Mouse (Mus musculus): ENCODE results near the gene Ldlr. TPM values are rescaled to one million over a fixed set of nuclear protein-coding genes. Genes with fewer than 3 reads are reported as not detected.

Ldlr gene
- total RNA-seq, 2 experiments from 2014 or later: 3.4 to 3.8 TPM

DNA sequence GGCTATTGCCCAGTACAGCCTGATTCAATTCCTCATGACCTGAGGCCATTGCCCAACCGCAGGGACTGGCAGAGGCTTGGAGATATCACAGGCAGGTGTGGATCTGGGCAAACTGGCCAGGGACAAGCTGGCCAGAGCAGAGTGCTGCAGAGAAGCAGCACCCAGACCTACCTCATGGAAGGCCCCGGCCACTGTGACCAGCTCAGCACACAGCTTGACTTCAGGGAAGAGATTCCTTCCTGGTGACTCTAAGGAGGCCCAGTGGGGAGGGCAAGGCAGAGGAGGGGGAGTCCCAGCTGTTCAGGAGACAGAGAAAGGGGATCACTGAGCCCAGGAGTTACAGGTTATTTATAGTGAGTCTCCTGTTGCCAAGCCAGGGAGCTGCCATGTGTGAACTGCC lies 2.2 kb upstream of the Ldlr start:
- intact Hi-C loops (cut with DNase I): no loop called here
- DNase-seq: no peak

- peak; percentile 84 to 89 for DNase-seq
- intact Hi-C loops (cut with DNase I): no loop called here
These were observed 859 bp downstream of the Ldlr start for GRCm38 (mm10) chr9:21724147-21724536.

GRCm38 (mm10) chr9:21725224-21726121 lies 2.2 kb downstream of the Ldlr start:
- DNase-seq: no peak
- intact Hi-C loops (cut with DNase I): no loop called here

DNA sequence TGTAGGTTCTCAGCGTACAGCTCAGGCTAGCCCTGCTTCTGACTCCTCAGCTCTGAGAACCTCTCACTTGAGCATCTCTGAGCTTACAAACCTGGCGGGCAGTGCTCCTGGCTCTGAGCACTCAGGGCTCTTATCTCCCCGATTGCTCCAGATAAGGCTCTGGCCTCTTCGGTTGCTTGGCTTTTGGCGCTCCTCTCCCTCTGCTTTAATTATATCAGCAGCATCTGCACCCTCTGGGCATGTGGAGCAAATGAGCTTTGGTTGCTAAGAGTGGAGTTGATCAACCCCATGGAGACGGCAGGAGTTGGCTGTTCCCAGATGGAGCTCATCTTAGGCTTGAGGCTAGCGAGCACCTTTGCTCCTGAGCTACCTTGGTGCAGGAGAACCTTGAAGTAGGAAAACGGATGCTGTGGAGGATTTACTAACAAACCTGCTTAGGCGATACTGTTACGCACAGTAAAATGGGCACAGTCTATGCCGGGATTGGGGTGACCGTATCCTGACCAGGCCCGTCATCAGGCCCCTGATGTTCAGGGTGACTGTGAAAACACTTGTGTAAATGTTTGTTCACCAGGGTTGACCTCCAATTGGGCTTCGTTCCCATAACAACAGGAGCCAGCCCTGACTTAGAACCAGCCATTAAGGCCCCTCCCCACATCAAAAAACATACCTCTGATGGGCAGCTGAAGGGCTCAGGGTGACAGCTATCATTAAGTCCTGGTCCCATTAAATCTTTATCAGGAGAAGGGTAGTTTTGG lies 3.1 kb downstream of the Ldlr start:
- intact Hi-C loops (cut with DNase I): no loop called here
- no peak for DNase-seq

- intact Hi-C loops (cut with DNase I): no loop called here
- DNase-seq: no peak
These were observed 5.1 kb downstream of the Ldlr start for GRCm38 (mm10) chr9:21728261-21728832.

DNA sequence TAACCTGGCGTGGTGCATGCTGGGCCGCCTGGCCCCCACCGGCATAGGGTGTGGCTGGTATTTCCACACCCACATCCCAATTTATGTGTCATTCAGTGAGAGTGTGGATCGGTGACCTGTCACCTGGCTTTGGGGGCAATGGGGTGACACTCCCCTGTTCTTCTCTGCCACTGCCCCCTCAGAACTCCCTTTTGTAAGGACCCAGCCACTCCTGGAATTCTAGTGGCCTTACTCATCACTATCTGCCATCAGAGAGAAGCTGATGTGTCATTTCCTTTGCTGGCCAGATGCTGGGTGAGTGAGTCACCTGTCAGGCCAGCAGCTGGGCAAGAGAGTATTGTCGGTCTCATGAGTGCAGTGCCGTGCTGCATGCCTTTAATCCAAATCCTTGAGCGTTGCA lies 6.0 kb downstream of the Ldlr start:
- no peak for DNase-seq
- intact Hi-C loops (cut with DNase I): no loop called here

- no peak for DNase-seq
- intact Hi-C loops (cut with DNase I): no loop called here
These were observed 9.0 kb downstream of the Ldlr start for GRCm38 (mm10) chr9:21732288-21732687.

DNA sequence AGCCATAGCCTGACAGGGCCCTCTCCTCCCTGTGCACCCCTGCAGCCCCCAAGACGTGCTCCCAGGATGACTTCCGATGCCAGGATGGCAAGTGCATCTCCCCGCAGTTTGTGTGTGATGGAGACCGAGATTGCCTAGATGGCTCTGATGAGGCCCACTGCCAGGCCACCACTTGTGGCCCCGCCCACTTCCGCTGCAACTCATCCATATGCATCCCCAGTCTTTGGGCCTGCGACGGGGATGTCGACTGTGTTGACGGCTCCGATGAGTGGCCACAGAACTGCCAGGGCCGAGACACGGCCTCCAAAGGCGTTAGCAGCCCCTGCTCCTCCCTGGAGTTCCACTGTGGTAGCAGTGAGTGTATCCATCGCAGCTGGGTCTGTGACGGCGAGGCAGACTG lies 10.2 kb downstream of the Ldlr start:
- intact Hi-C loops (cut with DNase I): no loop called here
- no peak for DNase-seq

GRCm38 (mm10) chr9:21733989-21734388 lies 10.7 kb downstream of the Ldlr start:
- no peak for DNase-seq
- intact Hi-C loops (cut with DNase I): no loop called here

- intact Hi-C loops (cut with DNase I): no loop called here
- DNase-seq: no peak
These were observed 11.8 kb downstream of the Ldlr start for GRCm38 (mm10) chr9:21735126-21735525.

DNA sequence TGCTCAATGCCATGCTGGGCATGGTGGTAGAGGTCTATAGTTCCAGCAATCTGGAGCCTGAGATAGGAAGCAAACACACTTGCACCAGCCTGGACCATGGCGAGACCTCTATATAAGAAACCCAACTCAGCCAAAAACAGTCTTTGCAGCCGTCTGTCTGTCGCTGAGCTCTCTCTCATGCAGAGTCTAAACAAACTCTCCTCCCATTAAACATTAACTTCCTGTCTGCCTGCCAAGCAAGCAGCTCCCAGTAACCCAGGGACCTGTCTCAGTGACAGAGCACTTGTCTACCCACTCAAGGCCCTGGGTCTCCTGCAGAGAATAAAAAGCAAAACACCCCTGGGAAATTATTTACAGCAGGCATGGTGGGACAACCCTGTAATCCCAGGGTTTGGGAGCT lies 13.3 kb downstream of the Ldlr start:
- intact Hi-C loops (cut with DNase I): no loop called here
- DNase-seq: no peak

- intact Hi-C loops (cut with DNase I): no loop called here
- no peak for DNase-seq
These were observed 13.9 kb downstream of the Ldlr start for GRCm38 (mm10) chr9:21737188-21737587.

GRCm38 (mm10) chr9:21738776-21739175 lies 15.5 kb downstream of the Ldlr start:
- no peak for DNase-seq
- intact Hi-C loops (cut with DNase I): no loop called here

DNA sequence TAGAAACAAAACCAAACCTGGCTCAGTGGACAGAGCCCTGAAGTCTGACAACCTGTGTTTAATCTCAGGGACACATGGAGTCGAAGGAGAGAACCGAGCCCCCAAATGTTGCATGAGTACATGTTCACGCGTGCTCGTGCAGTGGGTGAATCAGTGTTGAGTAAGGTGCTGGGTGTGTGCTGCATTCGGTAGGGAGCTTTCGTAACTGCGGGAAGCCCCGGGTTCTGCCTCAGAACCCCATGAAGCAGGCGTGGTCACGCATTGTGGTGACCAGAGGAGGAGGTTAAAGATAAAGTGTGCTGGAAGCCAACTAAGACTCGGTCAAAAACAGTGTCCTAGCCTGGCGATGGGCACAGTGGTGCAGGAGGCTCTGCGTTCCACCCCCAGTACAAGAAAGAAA lies 17.1 kb downstream of the Ldlr start:
- intact Hi-C loops (cut with DNase I): no loop called here
- no peak for DNase-seq

GRCm38 (mm10) chr9:21741514-21741913 lies 18.2 kb downstream of the Ldlr start:
- intact Hi-C loops (cut with DNase I): no loop called here
- DNase-seq: no peak

DNA sequence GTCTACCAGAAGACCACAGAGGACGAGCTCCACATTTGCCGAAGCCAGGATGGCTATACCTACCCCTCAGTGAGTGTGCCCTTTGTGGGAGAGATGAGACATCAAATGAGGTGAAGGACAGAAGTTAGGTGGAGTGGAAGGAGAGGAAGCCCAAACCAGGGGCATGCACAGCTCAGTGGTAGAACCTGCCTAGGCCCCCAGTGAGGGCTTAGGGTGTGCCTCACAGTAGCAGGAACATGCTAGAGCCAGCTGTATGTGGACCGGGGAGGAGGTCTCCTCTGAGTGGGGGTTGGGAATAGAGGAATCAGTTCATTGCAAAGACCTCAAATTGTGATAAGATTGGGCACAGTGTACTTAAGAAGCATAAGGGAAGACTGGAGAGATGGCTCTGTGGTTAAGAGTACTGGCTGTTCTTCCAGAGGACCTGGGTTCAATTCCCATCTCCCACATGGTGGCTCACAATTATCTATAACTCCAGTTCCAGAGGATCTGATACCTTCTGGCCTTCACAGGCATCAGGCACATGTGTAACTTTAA lies 24.0 kb downstream of the Ldlr start:
- no peak for DNase-seq
- intact Hi-C loops (cut with DNase I): loop anchor here (5.0 kb wide), 1 partner anchor 40 kb away; no protein-coding TSS in a partner anchor

DNA sequence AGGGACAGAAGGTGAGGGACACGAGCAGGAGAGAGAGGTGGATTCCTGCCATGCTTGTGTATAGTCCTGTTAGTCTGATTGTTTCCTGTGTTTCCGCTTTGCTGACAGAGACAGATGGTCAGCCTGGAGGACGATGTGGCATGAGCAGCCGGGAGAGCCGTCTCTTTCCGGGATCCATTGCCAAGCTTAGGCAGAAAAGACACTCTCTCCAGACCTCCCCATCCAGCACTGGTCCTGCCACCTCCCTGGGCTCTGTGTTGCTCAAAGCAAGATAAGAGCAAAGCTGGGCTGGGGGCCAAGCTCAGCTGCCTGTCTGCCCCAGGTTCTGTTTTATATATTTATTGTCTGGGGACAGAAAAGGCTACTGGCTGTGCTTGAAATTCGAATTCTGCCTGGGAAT lies 24.8 kb downstream of the Ldlr start:
- intact Hi-C loops (cut with DNase I): loop anchor here (5.0 kb wide), 1 partner anchor 41 kb away; no protein-coding TSS in a partner anchor
- DNase-seq: peak; percentile 72 to 79

GRCm38 (mm10) chr9:21748491-21748890 lies 25.2 kb downstream of the Ldlr start:
- no peak for DNase-seq
- intact Hi-C loops (cut with DNase I): loop anchor here (5.0 kb wide), 1 partner anchor 41 kb away; no protein-coding TSS in a partner anchor

DNA sequence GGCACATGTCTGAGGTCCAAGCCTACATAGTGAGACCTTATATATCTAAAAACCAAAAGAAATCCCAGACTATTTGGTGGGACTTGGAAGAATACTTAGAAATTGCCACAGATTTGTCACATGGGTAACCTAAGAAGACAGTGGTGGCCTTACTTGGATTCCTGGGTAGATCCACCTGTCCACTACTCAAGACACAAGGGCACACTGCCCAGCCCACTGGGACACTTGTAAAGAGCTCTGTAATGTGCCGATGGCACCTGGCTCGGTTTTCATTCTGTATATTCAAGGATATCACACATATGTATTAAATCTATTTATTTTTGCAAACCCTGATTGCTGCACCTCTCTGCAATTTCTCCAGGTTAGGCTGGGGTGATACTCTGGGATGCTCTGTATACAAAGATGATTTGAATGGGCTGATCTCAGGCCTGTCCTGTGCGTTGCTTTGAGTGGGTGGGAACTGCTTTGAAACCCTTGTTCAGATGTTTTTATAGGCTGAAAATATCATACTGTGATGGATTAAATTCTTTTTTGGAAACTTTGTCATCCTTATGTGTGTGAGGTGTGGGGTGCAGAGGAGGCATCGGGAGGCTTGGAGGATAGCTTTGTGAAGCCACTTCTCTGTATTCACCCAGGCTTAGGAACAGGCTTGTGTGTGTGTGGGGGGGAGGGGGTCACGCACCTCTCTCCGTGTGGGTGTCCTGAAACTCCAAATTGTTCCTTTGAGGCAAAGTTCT lies 26.3 kb downstream of the Ldlr start:
- intact Hi-C loops (cut with DNase I): loop anchor here (5.0 kb wide), 2 partner anchors 42 to 52 kb away; no protein-coding TSS in a partner anchor

GRCm38 (mm10) chr9:21750370-21750769 lies 27.1 kb downstream of the Ldlr start:
- DNase-seq: no peak
- intact Hi-C loops (cut with DNase I): loop anchor here (5.0 kb wide), 1 partner anchor 53 kb away; no protein-coding TSS in a partner anchor

More for the DNA sequence above, 26.3 kb downstream of the Ldlr start:
- no peak for DNase-seq
